Mouse (Mus musculus): ENCODE results near the gene Slc25a17.

GRCm38 (mm10) chr15:81310353-81310752 is 50.3 kb downstream of the Slc25a17 start:
- TF ChIP-seq CTCF (IDR thresholded peaks at IDR 0.05; ENCODE audit: borderline replicate concordance, extremely low read depth, insufficient read depth, insufficient read length), result no peak
- no peak for TF ChIP-seq POLR2A (IDR thresholded peaks at IDR 0.05; ENCODE audit: borderline replicate concordance, extremely low read depth, insufficient read depth, insufficient read length, poor library complexity, severe bottlenecking)
